ENCODE assay signal across 19 mouse cellular contexts in the genomic region with DNA sequence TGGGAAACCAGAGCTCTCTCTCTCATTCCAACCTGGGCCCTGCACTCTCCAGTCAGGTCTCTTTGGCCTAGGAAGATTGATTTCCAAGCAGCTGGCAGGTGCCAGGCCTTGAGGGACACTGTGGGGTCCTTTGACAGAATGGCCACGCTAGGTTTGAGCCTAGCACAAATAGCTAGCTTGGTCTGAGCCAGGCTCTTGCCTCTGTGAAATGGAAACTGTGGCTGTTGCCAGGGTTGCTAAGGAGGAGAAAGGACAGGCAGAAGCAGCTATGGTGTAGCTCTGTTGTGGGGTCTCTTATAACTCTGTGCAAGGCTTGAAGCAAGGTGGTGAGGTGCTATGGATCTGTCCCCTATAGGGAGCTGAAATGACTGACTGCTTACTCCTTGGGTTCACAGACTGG.
A peak's percentile ranks its signal among the peaks of the same experiment; 100 is the strongest.
DNase-seq lines count a peak whose midpoint lies in the region; ATAC-seq and TF ChIP-seq lines count a peak whose summit lies in the region.
"Had no signal": no experiment of that assay in that cellular context is flagged by ENCODE, and none has a peak within 500 bp of the region (broad histone marks: within the 10 kb centered on the region; RNA-seq: fewer than 3 reads in every experiment).

No protein-coding gene starts in this region.

- peak; percentile 23; the same call in 1 of the 2 replicates for ATAC-seq in forebrain, postnatal 0 days
- no peak for ATAC-seq in forebrain, embryonic 11.5 days (replicated peaks; ENCODE audit: low FRiP score)
- no peak for ATAC-seq in midbrain, embryonic 13.5 days
- peak; percentile 57 for ATAC-seq in hindbrain, embryonic 16.5 days
- peak; percentile 34; the same call in 1 of the 2 replicates for ATAC-seq in neural tube, embryonic 14.5 days (ENCODE audit: low read depth)
- ATAC-seq: forebrain, embryonic 13.5 days; inflammation-experienced regulatory T-cells, adult 6 months had no signal

- no peak overlapping the region for H3K27ac ChIP-seq in forebrain, postnatal 0 days (ENCODE audit: low read depth, low read length)
- H3K27ac ChIP-seq in forebrain, embryonic 11.5 days (ENCODE audit: low read depth, low read length), result no peak overlapping the region
- peak overlapping the region; percentile 52 for H3K27ac ChIP-seq in midbrain, embryonic 10.5 days (replicated peaks)
- H3K27ac ChIP-seq in midbrain, embryonic 13.5 days, result no peak overlapping the region
- H3K27ac ChIP-seq in hindbrain, embryonic 16.5 days (ENCODE audit: low read depth, low read length), result no peak overlapping the region
- H3K27ac ChIP-seq in neural tube, embryonic 14.5 days (ENCODE audit: low read depth, low read length), result no peak overlapping the region
- H3K27ac ChIP-seq: embryonic facial prominence, embryonic 12.5 days; forebrain, embryonic 13.5 days; heart, embryonic 10.5 days had no signal

- no peaks in the 10 kb centered on the region for H3K4me1 ChIP-seq in forebrain, postnatal 0 days (ENCODE audit: insufficient read depth)
- no peaks in the 10 kb centered on the region; the same call in 1 of the 2 replicates for H3K4me1 ChIP-seq in forebrain, embryonic 11.5 days (replicated peaks; ENCODE audit: control insufficient read depth, insufficient read depth, low read length)
- peaks cover 24% of the 10 kb centered on the region for H3K4me1 ChIP-seq in midbrain, embryonic 10.5 days
- 0 out of 2 replicates have a peak, but pooled peaks cover 5% of the 10 kb centered on the region for H3K4me1 ChIP-seq in midbrain, embryonic 13.5 days (replicated peaks)
- H3K4me1 ChIP-seq in hindbrain, embryonic 16.5 days (ENCODE audit: control insufficient read depth, insufficient read depth, low read depth, low read length), result peaks cover 5% of the 10 kb centered on the region; the same call in 1 of the 2 replicates
- peaks cover 5% of the 10 kb centered on the region; the same call in 1 of the 2 replicates for H3K4me1 ChIP-seq in neural tube, embryonic 14.5 days (ENCODE audit: control insufficient read depth, insufficient read depth, low read length)

- no peak overlapping the region for H3K4me2 ChIP-seq in forebrain, postnatal 0 days (ENCODE audit: low read depth)
- H3K4me2 ChIP-seq in forebrain, embryonic 11.5 days (ENCODE audit: low read depth, low read length, severe bottlenecking), result no peak overlapping the region
- no peak overlapping the region for H3K4me2 ChIP-seq in midbrain, embryonic 13.5 days (replicated peaks)
- no peak overlapping the region for H3K4me2 ChIP-seq in hindbrain, embryonic 16.5 days (ENCODE audit: low read length)
- H3K4me2 ChIP-seq in neural tube, embryonic 14.5 days (ENCODE audit: low read depth, low read length), result no peak overlapping the region
- H3K4me2 ChIP-seq: embryonic facial prominence, embryonic 12.5 days; forebrain, embryonic 13.5 days had no signal

- no peak for TF ChIP-seq CTCF in forebrain, postnatal 0 days (IDR thresholded peaks at IDR 0.05; ENCODE audit: low read depth)

- H3K9ac ChIP-seq in forebrain, postnatal 0 days, result no peak overlapping the region
- no peak overlapping the region for H3K9ac ChIP-seq in forebrain, embryonic 11.5 days (ENCODE audit: low read length)
- no peak overlapping the region for H3K9ac ChIP-seq in midbrain, embryonic 13.5 days (replicated peaks)
- no peak overlapping the region for H3K9ac ChIP-seq in hindbrain, embryonic 16.5 days (ENCODE audit: low read depth, low read length)
- H3K9ac ChIP-seq in neural tube, embryonic 14.5 days (replicated peaks; ENCODE audit: low read depth, low read length), result no peak overlapping the region
- H3K9ac ChIP-seq: embryonic facial prominence, embryonic 12.5 days; forebrain, embryonic 13.5 days had no signal

- no peak overlapping the region for H3K4me3 ChIP-seq in forebrain, postnatal 0 days (ENCODE audit: low read depth, low read length)
- no peak overlapping the region for H3K4me3 ChIP-seq in forebrain, embryonic 11.5 days (ENCODE audit: low read depth, low read length)
- no peak overlapping the region for H3K4me3 ChIP-seq in midbrain, embryonic 10.5 days
- H3K4me3 ChIP-seq in midbrain, embryonic 13.5 days (replicated peaks), result no peak overlapping the region
- H3K4me3 ChIP-seq in hindbrain, embryonic 16.5 days (ENCODE audit: low read length), result no peak overlapping the region
- no peak overlapping the region for H3K4me3 ChIP-seq in neural tube, embryonic 14.5 days (ENCODE audit: low read depth, low read length)
- H3K4me3 ChIP-seq: embryonic facial prominence, embryonic 12.5 days; forebrain, embryonic 13.5 days; heart, embryonic 10.5 days had no signal

- no peaks in the 10 kb centered on the region for H3K27me3 ChIP-seq in forebrain, postnatal 0 days (ENCODE audit: insufficient read depth, low read length)
- H3K27me3 ChIP-seq in forebrain, embryonic 11.5 days (ENCODE audit: control insufficient read depth, insufficient read depth, low read length), result no peaks in the 10 kb centered on the region
- peaks cover 94% of the 10 kb centered on the region for H3K27me3 ChIP-seq in midbrain, embryonic 10.5 days (ENCODE audit: low read depth, poor library complexity, severe bottlenecking)
- H3K27me3 ChIP-seq in midbrain, embryonic 13.5 days, result 0 out of 2 replicates have a peak, but pooled peaks cover 3% of the 10 kb centered on the region
- H3K27me3 ChIP-seq in hindbrain, embryonic 16.5 days (replicated peaks; ENCODE audit: control insufficient read depth, insufficient read depth, low read length), result no peaks in the 10 kb centered on the region
- no peaks in the 10 kb centered on the region for H3K27me3 ChIP-seq in neural tube, embryonic 14.5 days (ENCODE audit: control insufficient read depth, insufficient read depth, low read length)
- H3K27me3 ChIP-seq: embryonic facial prominence, embryonic 12.5 days; forebrain, embryonic 13.5 days had no signal

- WGBS in forebrain, postnatal 0 days, result 64% methylated on average over 1 of the region's 1 CpGs
- 79% methylated on average over 1 of the region's 1 CpGs for WGBS in forebrain, embryonic 11.5 days
- 78% methylated on average over 1 of the region's 1 CpGs for WGBS in midbrain, embryonic 10.5 days
- 63% methylated on average over 1 of the region's 1 CpGs for WGBS in midbrain, embryonic 13.5 days
- 50% methylated on average over 1 of the region's 1 CpGs for WGBS in hindbrain, embryonic 16.5 days
- 44% methylated on average over 1 of the region's 1 CpGs for WGBS in neural tube, embryonic 14.5 days

- H3K36me3 ChIP-seq in forebrain, postnatal 0 days (ENCODE audit: insufficient read depth), result no peaks in the 10 kb centered on the region
- no peaks in the 10 kb centered on the region for H3K36me3 ChIP-seq in forebrain, embryonic 11.5 days (ENCODE audit: control insufficient read depth, insufficient read depth, low read length)
- no peaks in the 10 kb centered on the region for H3K36me3 ChIP-seq in midbrain, embryonic 10.5 days
- H3K36me3 ChIP-seq in midbrain, embryonic 13.5 days, result no peaks in the 10 kb centered on the region
- no peaks in the 10 kb centered on the region for H3K36me3 ChIP-seq in hindbrain, embryonic 16.5 days (ENCODE audit: control insufficient read depth, insufficient read depth, low read length)
- H3K36me3 ChIP-seq in neural tube, embryonic 14.5 days (ENCODE audit: control insufficient read depth, insufficient read depth, low read length), result no peaks in the 10 kb centered on the region
- H3K36me3 ChIP-seq: embryonic facial prominence, embryonic 12.5 days; heart, embryonic 10.5 days had no signal

- no peak for DNase-seq in forebrain, postnatal 0 days
- DNase-seq in forebrain, embryonic 11.5 days (ENCODE audit: low spot score), result no peak
- no peak for DNase-seq in midbrain, embryonic 10.5 days (ENCODE audit: low spot score)
- no peak for DNase-seq in thymus, postnatal 0 days (ENCODE audit: low spot score)
- DNase-seq: adrenal gland, postnatal 14 days; cerebellum, adult 11-12 months; cerebellum, adult 9-10 months; cerebellum, postnatal 25 days; gastrocnemius, postnatal 10 days; heart, adult 18-20 months; heart, postnatal 10 days; heart, postnatal 4 days had no signal

- H3K9me3 ChIP-seq in forebrain, postnatal 0 days (ENCODE audit: low read length), result no peaks in the 10 kb centered on the region
- no peaks in the 10 kb centered on the region for H3K9me3 ChIP-seq in forebrain, embryonic 11.5 days (ENCODE audit: control insufficient read depth, low read length)
- no peaks in the 10 kb centered on the region for H3K9me3 ChIP-seq in midbrain, embryonic 10.5 days (replicated peaks)
- no peaks in the 10 kb centered on the region for H3K9me3 ChIP-seq in midbrain, embryonic 13.5 days
- no peaks in the 10 kb centered on the region for H3K9me3 ChIP-seq in hindbrain, embryonic 16.5 days (ENCODE audit: control insufficient read depth, low read length)
- no peaks in the 10 kb centered on the region for H3K9me3 ChIP-seq in neural tube, embryonic 14.5 days (ENCODE audit: control insufficient read depth, low read length)
- H3K9me3 ChIP-seq: embryonic facial prominence, embryonic 12.5 days; forebrain, embryonic 13.5 days; heart, embryonic 10.5 days had no signal

Comparison
In these comparisons a context has a peak if more than half of its experiments do, and no peak if none do; other contexts are left out.
1. ATAC-seq: peak in forebrain, postnatal 0 days (single experiment), hindbrain, embryonic 16.5 days (single experiment) and neural tube, embryonic 14.5 days (single experiment); none in forebrain, embryonic 11.5 days (single experiment) and midbrain, embryonic 13.5 days (single experiment).